Mouse (Mus musculus) lung, embryonic 16.5 days (tissue): ENCODE data around the gene Ankrd54. TPM values are rescaled to one million over a fixed set of nuclear protein-coding genes. Genes with fewer than 3 reads are reported as not detected.

ENCODE experiments used
- ATAC-seq: fragments of 200-750 bp; cut with Nextera tagmentation; 2 replicates; pipeline ENCODE4 v1.8.0; 2017; ENCODE audit warnings: low read depth, mild to moderate bottlenecking, moderate library complexity
- H3K27ac ChIP-seq: fragments of 300-500 bp; sonication (generic); 2 replicates; pipeline ENCODE4 v1.5.1; 2014; ENCODE audit warnings: mild to moderate bottlenecking, control low read depth, low read length
- H3K27me3 ChIP-seq: fragments of 300-500 bp; sonication (generic); 2 replicates; pipeline ENCODE4 v1.6.1; 2014; ENCODE audit warnings: low read depth, low read length, mixed read lengths; ENCODE audit not compliant: control insufficient read depth, insufficient read depth
- H3K36me3 ChIP-seq: fragments of 300-500 bp; sonication (generic); 2 replicates; pipeline ENCODE4 v1.6.1; 2014; ENCODE audit warnings: low read length; ENCODE audit not compliant: control insufficient read depth, insufficient read depth
- H3K4me1 ChIP-seq: fragments of 300-500 bp; sonication (generic); replicated peaks from 2 replicates; pipeline ENCODE4 v1.6.1; 2014; ENCODE audit warnings: low read length, mixed read lengths; ENCODE audit not compliant: control insufficient read depth, insufficient read depth
- H3K4me2 ChIP-seq: fragments of 300-500 bp; sonication (generic); 2 replicates; pipeline ENCODE4 v1.6.1; 2014; ENCODE audit warnings: low read depth, low read length, control low read depth
- H3K4me3 ChIP-seq: fragments of 300-500 bp; sonication (generic); 2 replicates; pipeline ENCODE4 v1.5.1; 2014; ENCODE audit warnings: mild to moderate bottlenecking, low read length, control low read depth
- H3K9ac ChIP-seq: fragments of 300-500 bp; sonication (generic); 2 replicates; pipeline ENCODE4 v1.6.1; 2014; ENCODE audit warnings: low read length, control low read depth
- H3K9me3 ChIP-seq: fragments of 300-500 bp; sonication (generic); 2 replicates; pipeline ENCODE4 v1.6.1; 2016; ENCODE audit warnings: low read length; ENCODE audit not compliant: control insufficient read depth
- WGBS: fragments of 180-500 bp; shearing (Covaris S2); extraction: QIAGEN DNeasy Blood & Tissue Kit; methylation state at CpG from one replicate; pipeline ENCODE4 v1.1.7; 2014; 5-methylcytosine and 5-hydroxymethylcytosine counted together
- polyA plus RNA-seq: library from polyadenylated mRNA; unstranded; fragments of >200 nt; fragmentation: Nextera tagmentation; extraction: Ambion mirVana; gene quantifications from 2 replicates; pipeline ENCODE4 v1.2.1, GENCODE M21; 2015

Gene Ankrd54
- polyA plus RNA-seq: 52.6 and 56.7 TPM in 2 replicates

DNA sequence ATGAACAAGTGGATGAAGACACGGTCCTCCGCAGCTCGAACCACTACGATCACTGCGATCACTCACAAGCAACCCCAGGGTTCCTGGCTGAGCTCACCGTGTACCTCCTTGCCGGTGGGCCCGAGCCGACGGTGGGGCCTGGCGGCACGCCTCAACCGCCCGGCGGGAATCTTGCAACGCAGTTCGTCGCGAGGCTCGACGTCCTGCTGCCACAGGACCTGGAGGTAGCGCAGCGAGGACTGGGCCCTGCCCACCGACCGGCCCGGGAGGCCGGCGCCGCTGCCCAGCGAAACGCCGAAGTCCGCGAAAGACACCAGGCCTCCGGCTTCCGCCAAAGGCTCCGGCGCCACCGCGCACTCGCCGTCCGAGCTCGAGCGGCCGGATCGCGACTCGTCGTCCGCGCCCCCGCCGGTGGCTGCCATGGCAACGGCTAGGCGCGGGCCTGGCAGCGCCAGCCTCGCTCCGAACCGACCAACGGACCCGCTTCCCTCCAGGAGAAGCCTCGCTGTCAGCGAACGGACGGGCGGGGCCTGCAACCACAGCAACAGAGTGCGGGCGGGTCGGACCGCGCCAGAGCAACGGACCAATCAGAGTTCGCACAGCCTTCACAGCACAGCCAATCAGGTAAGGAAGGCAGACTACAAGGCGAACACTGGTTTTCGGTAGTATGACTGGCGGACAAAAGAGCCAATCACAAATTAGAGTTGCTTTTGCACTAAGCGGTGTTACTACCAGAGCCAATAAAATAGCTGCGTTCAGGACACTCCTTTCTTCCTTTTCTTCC, at the start of gene Ankrd54:
Gene Ankrd54, minus strand, starts transcription at position 518 of the 784 bp plus-strand sequence.
- Histone ChIP-seq H3K27me3 (no peaks in the 10 kb centered on the region), H3K4me3 (peak within 1 kb of the TSS; percentile 98), H3K4me2 (peak within 1 kb of the TSS; percentile 81), H3K4me1 (peaks cover 17% of the 10 kb centered on the region), H3K9me3 (no peaks in the 10 kb centered on the region), H3K9ac (peak within 1 kb of the TSS; percentile 96), H3K27ac (peak within 1 kb of the TSS; percentile 77), H3K36me3 (peaks cover 19% of the 10 kb centered on the region)
- WGBS: under 1% methylated on average over 73 of the region's 80 CpGs
- ATAC-seq: peak; percentile 99

DNA sequence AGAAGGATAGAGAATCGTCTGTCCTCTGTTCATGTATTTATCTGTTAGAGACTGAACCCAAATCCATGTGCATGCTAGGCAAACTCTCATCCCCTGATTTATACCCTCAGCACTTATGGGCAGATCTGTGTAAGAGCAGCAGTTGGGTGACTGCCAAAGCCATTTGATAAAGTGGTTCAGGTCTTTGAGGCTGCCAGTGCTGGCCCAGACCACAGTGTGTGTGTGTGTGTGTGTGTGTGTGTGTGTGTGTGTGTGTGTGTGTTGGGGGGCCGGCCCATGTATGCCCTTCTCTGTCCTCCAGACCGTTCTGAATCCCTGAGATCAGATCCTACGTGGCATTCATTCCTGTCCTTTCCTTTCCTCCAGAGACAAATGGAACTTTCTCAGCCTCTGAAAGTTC, 49.1 kb upstream of the Ankrd54 start:
- 31% methylated on average over 4 of the region's 4 CpGs for WGBS
- Histone ChIP-seq H3K4me3 (no peak overlapping the region), H3K4me2 (no peak overlapping the region), H3K27me3 (no peaks in the 10 kb centered on the region), H3K9me3 (no peaks in the 10 kb centered on the region), H3K9ac (no peak overlapping the region), H3K4me1 (peaks cover 24% of the 10 kb centered on the region), H3K27ac (peak overlapping the region; percentile 28; the same call in 1 of the 2 replicates), H3K36me3 (peaks cover 13% of the 10 kb centered on the region)
- ATAC-seq: peak; percentile 8; the same call in 1 of the 2 replicates

DNA sequence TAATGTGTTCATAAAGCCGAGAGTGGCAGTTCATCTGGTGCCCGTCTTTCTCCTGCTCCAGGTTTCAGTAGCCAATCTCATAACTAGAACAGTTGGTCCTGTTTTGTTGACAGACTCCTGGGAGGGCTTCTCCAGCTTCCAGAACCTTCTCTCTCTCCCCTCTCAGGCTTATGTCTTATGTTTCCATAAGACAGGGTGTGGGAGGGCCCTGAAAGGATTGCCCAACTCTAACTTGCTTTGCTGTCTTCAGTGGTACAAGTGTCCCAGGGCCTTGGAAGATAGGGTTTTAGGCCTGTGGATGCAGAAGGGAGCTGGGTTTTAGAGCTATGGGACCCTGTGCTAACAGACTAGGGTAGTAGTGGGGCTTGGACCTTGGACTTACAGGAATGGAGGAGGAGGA, 47.8 kb upstream of the Ankrd54 start:
- no peaks in the 10 kb centered on the region for H3K9me3 ChIP-seq
- 76% methylated on average over 2 of the region's 2 CpGs for WGBS
- peaks cover 13% of the 10 kb centered on the region for H3K36me3 ChIP-seq
- H3K9ac ChIP-seq: no peak overlapping the region; the same call in 1 of the 2 replicates
- ATAC-seq: no peak
- H3K27me3 ChIP-seq: no peaks in the 10 kb centered on the region
- peaks cover 24% of the 10 kb centered on the region for H3K4me1 ChIP-seq
- peak overlapping the region; percentile 80 for H3K4me2 ChIP-seq
- peak overlapping the region; percentile 87 for H3K4me3 ChIP-seq
- no peak overlapping the region for H3K27ac ChIP-seq

DNA sequence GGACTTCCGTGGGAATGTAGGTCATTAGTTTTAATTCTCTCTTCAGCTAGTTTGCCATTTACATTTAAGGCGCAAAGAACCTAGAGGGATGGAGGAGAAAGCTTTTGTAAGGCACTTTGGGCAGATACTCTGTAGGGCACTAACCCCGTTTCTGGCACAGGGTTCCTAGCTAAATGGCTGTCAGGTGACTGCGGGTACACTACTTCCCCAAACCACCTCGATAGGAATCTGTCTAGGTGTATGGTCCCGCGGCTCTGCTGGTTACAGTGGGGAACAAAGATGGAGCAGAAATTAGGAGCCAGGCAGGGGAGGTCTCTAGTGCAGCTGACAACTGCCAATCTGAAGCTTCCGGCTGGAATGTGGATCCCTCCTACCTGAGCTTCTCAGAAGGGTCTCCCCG, 47.3 kb upstream of the Ankrd54 start:
- Histone ChIP-seq H3K4me3 (peak overlapping the region; percentile 87), H3K36me3 (peaks cover 8% of the 10 kb centered on the region), H3K9ac (peak overlapping the region; percentile 91), H3K4me2 (peak overlapping the region; percentile 80), H3K27ac (no peak overlapping the region), H3K27me3 (no peaks in the 10 kb centered on the region), H3K9me3 (no peaks in the 10 kb centered on the region), H3K4me1 (peaks cover 20% of the 10 kb centered on the region)
- WGBS: 17% methylated on average over 9 of the region's 9 CpGs
- ATAC-seq: no peak

DNA sequence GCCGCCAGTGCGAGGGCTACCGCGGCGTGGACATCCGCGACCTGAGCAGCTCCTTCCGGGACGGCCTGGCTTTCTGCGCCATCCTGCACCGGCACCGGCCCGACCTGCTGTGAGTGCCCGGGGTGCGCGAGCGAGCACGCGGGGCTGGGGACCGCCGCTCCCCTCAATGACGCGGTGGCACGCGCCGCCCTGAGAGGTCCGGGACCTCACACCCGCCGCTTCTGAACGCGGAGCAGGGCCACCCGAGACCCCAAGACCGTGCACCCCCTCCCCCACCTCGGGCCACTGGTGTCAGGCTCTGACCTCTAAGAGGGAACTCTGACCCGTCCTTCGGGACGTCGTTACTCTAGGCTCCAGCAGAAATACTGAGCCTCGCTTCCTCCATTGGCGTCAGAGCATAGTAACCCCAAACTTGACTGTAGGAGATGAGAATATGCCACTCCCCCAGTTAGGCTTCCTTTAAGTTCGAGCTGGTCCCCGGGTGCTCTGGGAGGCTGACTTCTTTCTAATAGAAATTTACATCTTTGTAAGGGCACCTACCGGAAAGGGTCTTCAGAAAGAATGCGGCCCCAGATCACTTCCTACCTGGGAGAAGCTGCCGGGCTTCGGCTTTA, 46.7 kb upstream of the Ankrd54 start:
- under 1% methylated on average over 46 of the region's 46 CpGs for WGBS

DNA sequence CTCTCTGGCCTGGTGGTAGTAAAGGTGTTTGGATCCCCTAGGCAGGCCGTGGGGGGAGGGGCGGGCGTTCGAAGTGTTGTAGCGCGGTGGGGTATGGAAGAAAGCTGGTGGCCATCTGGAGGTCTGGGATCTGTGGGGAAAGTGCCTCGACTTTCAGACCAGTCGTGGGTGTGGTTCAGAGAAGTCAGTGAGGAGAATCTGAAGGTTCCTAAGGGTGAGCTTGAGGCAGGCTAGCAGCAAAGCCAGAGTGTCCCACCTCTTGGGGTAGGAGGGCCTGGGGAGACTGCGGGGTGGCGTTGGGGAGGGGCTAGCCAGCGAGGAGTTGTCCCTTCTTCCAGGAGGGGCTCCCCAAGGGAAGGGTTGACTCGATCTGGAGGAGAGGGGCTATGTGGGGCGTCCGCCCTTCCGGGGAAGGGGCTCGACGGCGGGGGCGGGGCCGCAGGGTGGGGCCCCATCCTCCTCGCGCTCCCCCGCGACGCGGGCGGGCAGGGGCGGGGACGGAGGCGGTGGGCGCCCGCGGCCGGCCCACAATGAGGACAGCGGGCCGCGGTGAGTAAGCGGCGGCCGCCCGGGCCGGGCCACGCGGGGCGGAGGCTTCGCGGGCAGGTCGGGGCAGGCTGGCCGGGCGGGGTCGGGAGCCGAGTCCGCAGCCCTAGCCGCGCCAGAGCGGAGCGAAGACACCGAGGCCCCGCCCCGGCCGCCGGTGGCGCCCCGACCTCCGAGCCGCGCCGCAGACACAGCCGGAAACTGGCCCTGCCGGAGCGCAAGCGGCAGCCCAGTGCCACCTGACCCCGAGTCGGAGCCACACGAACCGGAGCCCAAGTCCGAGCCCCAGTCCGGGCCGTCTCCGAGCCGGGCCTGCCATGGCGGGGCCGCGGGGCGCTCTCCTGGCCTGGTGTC, 46.0 kb upstream of the Ankrd54 start, which contains the start of gene Micall1:
Gene Micall1, plus strand, starts transcription at position 478 of the 900 bp plus-strand sequence.
- Histone ChIP-seq H3K4me3 (peak within 1 kb of the TSS; percentile 87), H3K27ac (peak within 1 kb of the TSS; percentile 78), H3K4me1 (peaks cover 20% of the 10 kb centered on the region), H3K36me3 (peaks cover 4% of the 10 kb centered on the region; the same call in 1 of the 2 replicates), H3K4me2 (peak within 1 kb of the TSS; percentile 80), H3K9me3 (no peaks in the 10 kb centered on the region), H3K27me3 (no peaks in the 10 kb centered on the region), H3K9ac (peak within 1 kb of the TSS; percentile 91)
- under 1% methylated on average over 41 of the region's 85 CpGs for WGBS
- ATAC-seq: peak; percentile 87

More for the DNA sequence above, 46.7 kb upstream of the Ankrd54 start:
- Histone ChIP-seq H3K4me1 (peaks cover 20% of the 10 kb centered on the region), H3K4me3 (peak overlapping the region; percentile 87), H3K27me3 (no peaks in the 10 kb centered on the region), H3K9me3 (no peaks in the 10 kb centered on the region), H3K27ac (peak overlapping the region; percentile 78), H3K9ac (peak overlapping the region; percentile 91), H3K4me2 (peak overlapping the region; percentile 80), H3K36me3 (peaks cover 4% of the 10 kb centered on the region; the same call in 1 of the 2 replicates)
- ATAC-seq: no peak; the same call in 1 of the 2 replicates

DNA sequence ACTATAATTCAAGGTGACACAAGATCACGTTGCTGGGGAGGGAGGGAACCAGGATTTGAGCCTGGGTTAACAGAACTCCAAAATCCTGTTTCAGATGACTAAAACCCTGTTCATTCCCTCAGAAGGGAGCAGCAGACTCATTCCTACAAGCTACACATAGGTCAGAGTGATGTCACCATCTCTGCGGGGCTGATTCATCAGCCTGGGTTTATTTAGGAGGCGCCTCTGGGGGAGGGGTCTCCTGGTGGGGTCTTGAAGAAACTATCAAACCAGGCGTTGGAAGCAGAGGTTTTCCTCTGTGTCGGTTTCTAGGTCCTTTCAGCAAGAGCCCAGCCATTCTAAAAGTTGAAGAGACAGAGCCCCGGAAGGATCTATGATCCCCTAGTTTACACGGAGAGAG, 45.3 kb upstream of the Ankrd54 start:
- Histone ChIP-seq H3K9me3 (no peaks in the 10 kb centered on the region), H3K4me3 (peak overlapping the region; percentile 87)

DNA sequence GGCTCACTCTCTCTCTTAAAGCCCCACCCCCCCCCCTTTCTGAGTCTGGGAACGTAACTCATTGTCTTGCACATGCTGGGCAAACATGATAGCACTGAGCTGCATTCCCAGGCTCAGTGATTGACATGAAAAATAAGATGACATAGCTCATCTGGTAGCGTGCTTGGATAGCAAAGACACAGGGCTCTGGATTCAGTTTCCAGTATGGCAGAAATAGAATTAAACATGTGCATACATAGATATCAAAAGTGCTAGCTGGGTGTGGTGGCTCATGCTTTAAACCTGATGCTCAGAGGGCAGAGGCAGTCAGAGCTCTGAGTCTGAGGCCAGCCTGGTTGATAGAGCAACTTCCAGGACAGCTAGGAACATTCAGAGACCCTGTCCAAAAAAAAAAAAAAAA, 43.1 kb upstream of the Ankrd54 start:
- WGBS: 50% methylated on average over 2 of the region's 2 CpGs
- Histone ChIP-seq H3K27ac (no peak overlapping the region), H3K9ac (no peak overlapping the region), H3K4me3 (no peak overlapping the region), H3K36me3 (no peaks in the 10 kb centered on the region), H3K4me2 (no peak overlapping the region), H3K27me3 (no peaks in the 10 kb centered on the region), H3K4me1 (peaks cover 13% of the 10 kb centered on the region), H3K9me3 (no peaks in the 10 kb centered on the region)
- no peak for ATAC-seq

More for the DNA sequence above, 45.3 kb upstream of the Ankrd54 start:
- WGBS: 12% methylated on average over 7 of the region's 7 CpGs
- Histone ChIP-seq H3K9ac (peak overlapping the region; percentile 91; the same call in 1 of the 2 replicates), H3K4me1 (peaks cover 20% of the 10 kb centered on the region), H3K27me3 (no peaks in the 10 kb centered on the region), H3K27ac (peak overlapping the region; percentile 78), H3K36me3 (peaks cover 4% of the 10 kb centered on the region; the same call in 1 of the 2 replicates), H3K4me2 (peak overlapping the region; percentile 80)
- ATAC-seq: no peak
